Mouse (Mus musculus): ENCODE measurements around the gene Mkln1. TPM values are rescaled to one million over a fixed set of nuclear protein-coding genes. Genes with fewer than 3 reads are reported as not detected.

The Mkln1 gene
- total and polyA plus RNA-seq, 2 experiments from 2014 or later: 44.4 to 84.0 TPM

DNA sequence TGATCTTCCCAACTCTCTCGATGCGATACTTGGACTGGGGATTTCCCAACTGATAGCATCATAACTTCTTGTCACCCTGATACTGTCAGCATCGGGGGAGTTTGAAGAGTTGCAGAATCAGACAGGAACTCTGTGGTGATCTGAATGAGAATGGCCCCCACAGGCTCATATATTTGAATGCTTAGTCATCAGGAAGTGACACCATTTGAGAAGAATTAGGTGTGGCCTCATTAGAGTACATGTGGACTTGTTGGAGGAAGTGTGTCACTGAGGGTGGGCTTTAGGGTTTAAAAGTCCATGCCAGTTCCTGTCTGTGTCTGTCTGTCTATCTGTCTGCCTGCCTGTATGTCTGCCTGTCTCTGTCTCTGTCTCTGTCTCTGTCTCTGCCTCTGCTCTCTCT, 133.3 kb downstream of the Mkln1 start:
- Histone ChIP-seq H3K27ac (ENCODE audit: low read depth, low read length) (no peak overlapping the region), H3K36me3 (ENCODE audit: insufficient read depth, low read length) (no peaks in the 10 kb centered on the region), H3K9ac (replicated peaks; ENCODE audit: low read length, poor library complexity, severe bottlenecking) (no peak overlapping the region), H3K9me3 (ENCODE audit: low read length) (no peaks in the 10 kb centered on the region), H3K4me1 (ENCODE audit: insufficient read depth, low read length) (no peaks in the 10 kb centered on the region), H3K4me3 (ENCODE audit: low read depth, low read length) (no peak overlapping the region), H3K4me2 (ENCODE audit: low read depth, low read length, poor library complexity, severe bottlenecking) (no peak overlapping the region), H3K27me3 (ENCODE audit: insufficient read depth, low read length) (no peaks in the 10 kb centered on the region)
- ATAC-seq (ENCODE audit: low FRiP score) (no peak), DNase-seq (ENCODE audit: low spot score) (no peak)
- no peak for TF ChIP-seq CTCF (IDR thresholded peaks at IDR 0.05)
- 87% methylated on average over 3 of the region's 3 CpGs for WGBS

DNA sequence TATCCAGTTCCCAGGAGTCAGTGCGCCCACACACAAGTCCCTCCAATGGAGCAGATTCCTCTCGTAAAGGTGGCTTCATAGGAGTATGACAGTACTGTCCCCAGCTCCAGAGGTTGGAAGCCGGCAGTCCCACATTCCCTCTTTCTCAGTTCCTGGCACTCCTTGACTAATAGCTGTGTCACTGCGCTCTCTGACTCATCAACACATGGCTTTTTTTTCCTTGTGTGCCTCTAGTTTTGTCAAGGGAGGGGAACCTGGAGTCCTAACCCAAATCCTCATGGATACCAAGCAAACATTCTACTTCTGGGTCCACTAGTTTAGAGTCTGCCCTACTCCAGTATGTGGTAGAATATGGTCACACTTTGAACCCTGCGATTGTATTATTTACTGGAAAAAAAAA, 136.2 kb downstream of the Mkln1 start:
- no peak overlapping the region for H3K9ac ChIP-seq (replicated peaks; ENCODE audit: low read length, poor library complexity, severe bottlenecking)
- no peaks in the 10 kb centered on the region for H3K4me1 ChIP-seq (ENCODE audit: insufficient read depth, low read length)
- no peak overlapping the region for H3K4me2 ChIP-seq (ENCODE audit: low read depth, low read length, poor library complexity, severe bottlenecking)
- WGBS: 97% methylated on average over 5 of the region's 5 CpGs
- ATAC-seq (ENCODE audit: low FRiP score) (no peak), DNase-seq (ENCODE audit: low spot score) (no peak)
- H3K27ac ChIP-seq (ENCODE audit: low read depth, low read length): no peak overlapping the region
- no peaks in the 10 kb centered on the region for H3K36me3 ChIP-seq (ENCODE audit: insufficient read depth, low read length)
- no peaks in the 10 kb centered on the region for H3K9me3 ChIP-seq (ENCODE audit: low read length)
- TF ChIP-seq CTCF (IDR thresholded peaks at IDR 0.05): no peak
- no peaks in the 10 kb centered on the region for H3K27me3 ChIP-seq (ENCODE audit: insufficient read depth, low read length)
- no peak overlapping the region for H3K4me3 ChIP-seq (ENCODE audit: low read depth, low read length)

DNA sequence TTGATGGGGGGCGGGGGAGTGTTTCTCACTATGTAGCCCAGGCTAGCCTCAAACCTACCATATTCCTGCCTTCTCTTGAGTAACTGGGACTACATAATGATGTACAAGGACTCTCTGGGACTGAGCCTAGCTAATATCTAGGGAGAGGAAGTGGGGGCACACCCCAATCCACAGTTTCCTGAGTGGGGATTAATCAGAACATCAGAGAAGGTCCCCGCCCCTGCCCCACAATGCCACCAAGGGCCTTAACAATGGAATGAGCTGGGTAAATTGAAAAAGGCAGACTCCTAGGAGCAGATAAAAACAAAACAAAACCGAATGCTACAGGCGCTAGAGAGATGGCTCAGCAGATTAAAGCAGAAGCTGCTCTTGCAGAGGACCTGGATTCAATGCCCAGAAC, 138.7 kb downstream of the Mkln1 start:
- Histone ChIP-seq H3K4me2 (ENCODE audit: low read depth, low read length, poor library complexity, severe bottlenecking) (no peak overlapping the region), H3K27ac (ENCODE audit: low read depth, low read length) (no peak overlapping the region), H3K4me1 (ENCODE audit: insufficient read depth, low read length) (no peaks in the 10 kb centered on the region), H3K27me3 (ENCODE audit: insufficient read depth, low read length) (no peaks in the 10 kb centered on the region), H3K9ac (replicated peaks; ENCODE audit: low read length, poor library complexity, severe bottlenecking) (no peak overlapping the region), H3K9me3 (ENCODE audit: low read length) (no peaks in the 10 kb centered on the region), H3K4me3 (ENCODE audit: low read depth, low read length) (no peak overlapping the region), H3K36me3 (ENCODE audit: insufficient read depth, low read length) (no peaks in the 10 kb centered on the region)
- DNase-seq (ENCODE audit: low spot score): no peak
- TF ChIP-seq CTCF (IDR thresholded peaks at IDR 0.05): no peak
- no peak for ATAC-seq (ENCODE audit: low FRiP score)
- 60% methylated on average over 4 of the region's 4 CpGs for WGBS

DNA sequence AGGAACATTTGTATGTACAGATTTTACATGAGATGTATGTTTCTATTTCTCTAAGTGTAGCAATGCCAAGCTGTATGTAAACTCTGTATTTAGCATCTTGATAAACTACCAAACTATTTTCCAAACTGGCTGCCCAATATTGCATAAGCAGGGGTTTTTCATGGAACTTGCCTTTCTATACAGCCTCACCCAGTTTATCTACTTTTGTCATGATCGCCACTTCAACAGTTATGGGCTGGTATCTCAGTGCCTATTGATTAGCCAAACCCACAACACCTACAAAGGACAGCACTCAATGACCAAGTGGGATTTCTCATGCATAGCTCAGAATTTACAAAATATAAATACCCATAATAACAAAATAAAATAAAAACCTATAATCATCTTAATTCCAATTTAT, 139.6 kb downstream of the Mkln1 start:
- no peak overlapping the region for H3K27ac ChIP-seq (ENCODE audit: low read depth, low read length)
- ATAC-seq (ENCODE audit: low FRiP score): no peak
- H3K4me1 ChIP-seq (ENCODE audit: insufficient read depth, low read length): no peaks in the 10 kb centered on the region
- H3K9ac ChIP-seq (replicated peaks; ENCODE audit: low read length, poor library complexity, severe bottlenecking): no peak overlapping the region
- no peak for DNase-seq (ENCODE audit: low spot score)
- no peaks in the 10 kb centered on the region for H3K9me3 ChIP-seq (ENCODE audit: low read length)
- no peak overlapping the region for H3K4me2 ChIP-seq (ENCODE audit: low read depth, low read length, poor library complexity, severe bottlenecking)
- H3K27me3 ChIP-seq (ENCODE audit: insufficient read depth, low read length): no peaks in the 10 kb centered on the region
- 97% methylated on average over 1 of the region's 1 CpGs for WGBS
- no peak for TF ChIP-seq CTCF (IDR thresholded peaks at IDR 0.05)
- no peaks in the 10 kb centered on the region for H3K36me3 ChIP-seq (ENCODE audit: insufficient read depth, low read length)
- H3K4me3 ChIP-seq (ENCODE audit: low read depth, low read length): no peak overlapping the region

DNA sequence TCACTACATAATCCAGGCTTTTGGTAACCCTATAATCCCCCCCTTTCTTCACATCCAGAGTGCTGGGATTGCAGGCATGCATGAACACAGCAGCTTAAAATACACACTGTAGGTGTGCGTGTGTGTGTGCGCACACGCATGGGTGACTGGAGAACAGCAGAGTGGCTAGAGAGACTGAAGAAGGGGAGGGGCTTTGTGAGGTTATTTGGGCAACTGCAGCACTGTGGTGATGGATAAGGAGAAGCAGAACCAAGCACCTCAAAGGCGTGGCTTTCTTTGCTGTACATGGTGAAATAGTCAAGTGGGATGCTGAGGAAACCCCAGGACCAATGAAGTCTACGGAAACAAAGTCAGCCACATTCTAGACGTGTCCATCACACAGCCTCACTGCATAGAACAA, 141.5 kb downstream of the Mkln1 start:
- DNase-seq (ENCODE audit: low spot score): no peak
- no peaks in the 10 kb centered on the region for H3K27me3 ChIP-seq (ENCODE audit: insufficient read depth, low read length)
- H3K36me3 ChIP-seq (ENCODE audit: insufficient read depth, low read length): no peaks in the 10 kb centered on the region
- H3K4me3 ChIP-seq (ENCODE audit: low read depth, low read length): no peak overlapping the region
- 94% methylated on average over 6 of the region's 6 CpGs for WGBS
- H3K27ac ChIP-seq (ENCODE audit: low read depth, low read length): no peak overlapping the region
- ATAC-seq (ENCODE audit: low FRiP score): no peak
- no peak overlapping the region for H3K9ac ChIP-seq (replicated peaks; ENCODE audit: low read length, poor library complexity, severe bottlenecking)
- no peaks in the 10 kb centered on the region for H3K4me1 ChIP-seq (ENCODE audit: insufficient read depth, low read length)
- no peaks in the 10 kb centered on the region for H3K9me3 ChIP-seq (ENCODE audit: low read length)
- H3K4me2 ChIP-seq (ENCODE audit: low read depth, low read length, poor library complexity, severe bottlenecking): no peak overlapping the region
- no peak for TF ChIP-seq CTCF (IDR thresholded peaks at IDR 0.05)

DNA sequence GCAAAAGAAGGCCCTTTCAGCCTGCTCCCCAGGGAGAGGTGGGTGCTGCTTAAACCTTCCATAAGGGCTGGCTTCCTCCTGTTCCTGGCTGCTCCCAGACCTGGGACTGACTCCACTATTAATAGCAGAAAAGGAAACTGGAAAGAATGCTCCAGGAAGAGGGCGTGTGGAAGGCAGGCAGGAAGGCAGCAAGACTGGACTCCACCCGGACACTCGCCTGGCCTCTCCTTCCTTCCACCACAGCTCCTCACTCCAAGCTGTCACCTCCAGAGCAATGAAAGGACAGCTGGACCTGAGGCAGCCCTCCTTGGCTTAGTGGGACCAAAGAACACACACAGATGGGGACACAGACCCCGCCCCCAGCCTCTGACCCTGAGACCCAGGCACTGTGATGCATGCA, 145.8 kb downstream of the Mkln1 start:
- DNase-seq (ENCODE audit: low spot score) (no peak), ATAC-seq (ENCODE audit: low FRiP score) (no peak)
- Histone ChIP-seq H3K4me2 (ENCODE audit: low read depth, low read length, poor library complexity, severe bottlenecking) (no peak overlapping the region), H3K27ac (ENCODE audit: low read depth, low read length) (no peak overlapping the region), H3K9me3 (ENCODE audit: low read length) (no peaks in the 10 kb centered on the region), H3K27me3 (ENCODE audit: insufficient read depth, low read length) (no peaks in the 10 kb centered on the region), H3K9ac (replicated peaks; ENCODE audit: low read length, poor library complexity, severe bottlenecking) (no peak overlapping the region), H3K4me1 (ENCODE audit: insufficient read depth, low read length) (no peaks in the 10 kb centered on the region), H3K4me3 (ENCODE audit: low read depth, low read length) (no peak overlapping the region), H3K36me3 (ENCODE audit: insufficient read depth, low read length) (no peaks in the 10 kb centered on the region)
- no peak for TF ChIP-seq CTCF (IDR thresholded peaks at IDR 0.05)
- WGBS: 81% methylated on average over 4 of the region's 4 CpGs

All from midbrain, postnatal 0 days (tissue).